Mouse (Mus musculus): ENCODE results near the gene Tbxas1. TPM values are rescaled to one million over a fixed set of nuclear protein-coding genes. Genes with fewer than 3 reads are reported as not detected.

Tbxas1 gene
- polyA plus RNA-seq, 1 experiment from 2014 or later = 1.5 TPM

- H3K36me3 ChIP-seq (ENCODE audit: control insufficient read depth, insufficient read depth, low read length) = no peaks in the 10 kb centered on the region
- no peaks in the 10 kb centered on the region for H3K4me1 ChIP-seq (ENCODE audit: control insufficient read depth, insufficient read depth, low read length)
- no peaks in the 10 kb centered on the region for H3K27me3 ChIP-seq (ENCODE audit: control insufficient read depth, insufficient read depth, low read length)
- 88% methylated on average over 2 of the region's 3 CpGs for WGBS
- no peak overlapping the region for H3K9ac ChIP-seq (ENCODE audit: low read length)
- ATAC-seq (ENCODE audit: insufficient read depth, low FRiP score, low TSS enrichment) (no peak), DNase-seq (ENCODE audit: low spot score) (no peak)
- no peak overlapping the region for H3K4me3 ChIP-seq (ENCODE audit: low read depth, low read length)
- H3K9me3 ChIP-seq (ENCODE audit: control insufficient read depth, low read length) = no peaks in the 10 kb centered on the region
- no peak overlapping the region for H3K27ac ChIP-seq (ENCODE audit: low read depth, low read length)
- H3K4me2 ChIP-seq (ENCODE audit: low read depth) = no peak overlapping the region
Observed at GRCm38 (mm10) chr6:38960367-38960766, 85.2 kb downstream of the Tbxas1 start.

GRCm38 (mm10) chr6:38960791-38961426, 85.7 kb downstream of the Tbxas1 start:
- Histone ChIP-seq H3K9me3 (ENCODE audit: control insufficient read depth, low read length) (no peaks in the 10 kb centered on the region), H3K27me3 (ENCODE audit: control insufficient read depth, insufficient read depth, low read length) (no peaks in the 10 kb centered on the region), H3K9ac (ENCODE audit: low read length) (no peak overlapping the region), H3K36me3 (ENCODE audit: control insufficient read depth, insufficient read depth, low read length) (no peaks in the 10 kb centered on the region), H3K4me2 (ENCODE audit: low read depth) (no peak overlapping the region), H3K4me1 (ENCODE audit: control insufficient read depth, insufficient read depth, low read length) (no peaks in the 10 kb centered on the region), H3K4me3 (ENCODE audit: low read depth, low read length) (no peak overlapping the region), H3K27ac (ENCODE audit: low read depth, low read length) (no peak overlapping the region)
- ATAC-seq (ENCODE audit: insufficient read depth, low FRiP score, low TSS enrichment) (no peak), DNase-seq (ENCODE audit: low spot score) (peak; percentile 17)
- 73% methylated on average over 12 of the region's 12 CpGs for WGBS

GRCm38 (mm10) chr6:38961427-38962033, 86.3 kb downstream of the Tbxas1 start:
- WGBS = 57% methylated on average over 8 of the region's 8 CpGs

GRCm38 (mm10) chr6:38966839-38967238, 91.6 kb downstream of the Tbxas1 start:
- DNase-seq (ENCODE audit: low spot score) = no peak
- 91% methylated on average over 5 of the region's 5 CpGs for WGBS
- H3K4me1 ChIP-seq (ENCODE audit: control insufficient read depth, insufficient read depth, low read length) = no peaks in the 10 kb centered on the region
- H3K4me3 ChIP-seq (ENCODE audit: low read depth, low read length) = no peak overlapping the region
- H3K9ac ChIP-seq (ENCODE audit: low read length) = no peak overlapping the region
- no peak overlapping the region for H3K27ac ChIP-seq (ENCODE audit: low read depth, low read length)
- H3K27me3 ChIP-seq (ENCODE audit: control insufficient read depth, insufficient read depth, low read length) = no peaks in the 10 kb centered on the region
- ATAC-seq (ENCODE audit: insufficient read depth, low FRiP score, low TSS enrichment) = no peak
- H3K4me2 ChIP-seq (ENCODE audit: low read depth) = no peak overlapping the region
- H3K9me3 ChIP-seq (ENCODE audit: control insufficient read depth, low read length) = no peaks in the 10 kb centered on the region
- H3K36me3 ChIP-seq (ENCODE audit: control insufficient read depth, insufficient read depth, low read length) = no peaks in the 10 kb centered on the region

More at GRCm38 (mm10) chr6:38961427-38962033, 86.3 kb downstream of the Tbxas1 start:
- Histone ChIP-seq H3K36me3 (ENCODE audit: control insufficient read depth, insufficient read depth, low read length) (no peaks in the 10 kb centered on the region), H3K9me3 (ENCODE audit: control insufficient read depth, low read length) (no peaks in the 10 kb centered on the region), H3K27ac (ENCODE audit: low read depth, low read length) (no peak overlapping the region), H3K9ac (ENCODE audit: low read length) (no peak overlapping the region), H3K4me2 (ENCODE audit: low read depth) (no peak overlapping the region), H3K4me1 (ENCODE audit: control insufficient read depth, insufficient read depth, low read length) (no peaks in the 10 kb centered on the region), H3K27me3 (ENCODE audit: control insufficient read depth, insufficient read depth, low read length) (no peaks in the 10 kb centered on the region), H3K4me3 (ENCODE audit: low read depth, low read length) (no peak overlapping the region)
- no peak for ATAC-seq (ENCODE audit: insufficient read depth, low FRiP score, low TSS enrichment)
- no peak for DNase-seq (ENCODE audit: low spot score)

GRCm38 (mm10) chr6:38967288-38967687, 92.1 kb downstream of the Tbxas1 start:
- Histone ChIP-seq H3K9me3 (ENCODE audit: control insufficient read depth, low read length) (no peaks in the 10 kb centered on the region), H3K4me2 (ENCODE audit: low read depth) (no peak overlapping the region), H3K36me3 (ENCODE audit: control insufficient read depth, insufficient read depth, low read length) (no peaks in the 10 kb centered on the region), H3K27me3 (ENCODE audit: control insufficient read depth, insufficient read depth, low read length) (no peaks in the 10 kb centered on the region), H3K9ac (ENCODE audit: low read length) (no peak overlapping the region), H3K27ac (ENCODE audit: low read depth, low read length) (no peak overlapping the region), H3K4me1 (ENCODE audit: control insufficient read depth, insufficient read depth, low read length) (no peaks in the 10 kb centered on the region), H3K4me3 (ENCODE audit: low read depth, low read length) (no peak overlapping the region)
- no peak for ATAC-seq (ENCODE audit: insufficient read depth, low FRiP score, low TSS enrichment)
- WGBS = 69% methylated on average over 6 of the region's 6 CpGs
- DNase-seq (ENCODE audit: low spot score) = no peak

- DNase-seq (ENCODE audit: low spot score) = no peak
- H3K36me3 ChIP-seq (ENCODE audit: control insufficient read depth, insufficient read depth, low read length) = no peaks in the 10 kb centered on the region
- 88% methylated on average over 5 of the region's 5 CpGs for whole genome bisulfite sequencing
Observed at GRCm38 (mm10) chr6:38967988-38968387, 92.8 kb downstream of the Tbxas1 start.

GRCm38 (mm10) chr6:38969944-38970740, 94.9 kb downstream of the Tbxas1 start:
- no peaks in the 10 kb centered on the region for H3K9me3 ChIP-seq (ENCODE audit: control insufficient read depth, low read length)
- no peaks in the 10 kb centered on the region for H3K27me3 ChIP-seq (ENCODE audit: control insufficient read depth, insufficient read depth, low read length)
- ATAC-seq (ENCODE audit: insufficient read depth, low FRiP score, low TSS enrichment) (no peak; the same call in 1 of the 2 replicates), DNase-seq (ENCODE audit: low spot score) (no peak)
- H3K36me3 ChIP-seq (ENCODE audit: control insufficient read depth, insufficient read depth, low read length) = no peaks in the 10 kb centered on the region
- 78% methylated on average over 6 of the region's 6 CpGs for WGBS
- H3K4me2 ChIP-seq (ENCODE audit: low read depth) = no peak overlapping the region
- H3K9ac ChIP-seq (ENCODE audit: low read length) = no peak overlapping the region
- H3K4me1 ChIP-seq (ENCODE audit: control insufficient read depth, insufficient read depth, low read length) = no peaks in the 10 kb centered on the region
- H3K27ac ChIP-seq (ENCODE audit: low read depth, low read length) = no peak overlapping the region
- H3K4me3 ChIP-seq (ENCODE audit: low read depth, low read length) = no peak overlapping the region

More at GRCm38 (mm10) chr6:38967988-38968387, 92.8 kb downstream of the Tbxas1 start:
- H3K4me2 ChIP-seq (ENCODE audit: low read depth) = no peak overlapping the region
- no peak overlapping the region for H3K9ac ChIP-seq (ENCODE audit: low read length)
- no peak overlapping the region for H3K4me3 ChIP-seq (ENCODE audit: low read depth, low read length)
- no peaks in the 10 kb centered on the region for H3K27me3 ChIP-seq (ENCODE audit: control insufficient read depth, insufficient read depth, low read length)
- no peaks in the 10 kb centered on the region for H3K4me1 ChIP-seq (ENCODE audit: control insufficient read depth, insufficient read depth, low read length)
- no peak for ATAC-seq (ENCODE audit: insufficient read depth, low FRiP score, low TSS enrichment)
- H3K9me3 ChIP-seq (ENCODE audit: control insufficient read depth, low read length) = no peaks in the 10 kb centered on the region
- H3K27ac ChIP-seq (ENCODE audit: low read depth, low read length) = no peak overlapping the region

- Histone ChIP-seq H3K27me3 (ENCODE audit: control insufficient read depth, insufficient read depth, low read length) (no peaks in the 10 kb centered on the region), H3K4me2 (ENCODE audit: low read depth) (no peak overlapping the region), H3K4me1 (ENCODE audit: control insufficient read depth, insufficient read depth, low read length) (no peaks in the 10 kb centered on the region), H3K27ac (ENCODE audit: low read depth, low read length) (no peak overlapping the region), H3K36me3 (ENCODE audit: control insufficient read depth, insufficient read depth, low read length) (no peaks in the 10 kb centered on the region), H3K9me3 (ENCODE audit: control insufficient read depth, low read length) (no peaks in the 10 kb centered on the region), H3K4me3 (ENCODE audit: low read depth, low read length) (no peak overlapping the region), H3K9ac (ENCODE audit: low read length) (no peak overlapping the region)
- ATAC-seq (ENCODE audit: insufficient read depth, low FRiP score, low TSS enrichment) = no peak
- WGBS = 84% methylated on average over 6 of the region's 6 CpGs
- no peak for DNase-seq (ENCODE audit: low spot score)
Observed at GRCm38 (mm10) chr6:38970759-38971158, 95.6 kb downstream of the Tbxas1 start.
